ENCODE assay signal across 20 mouse cellular contexts in genomic region chr2:92052754-92053153, GRCm38 (mm10). TPM values are rescaled to one million over a fixed set of nuclear protein-coding genes. Genes with fewer than 3 reads are reported as not detected.
DNase-seq lines count a peak whose midpoint lies in the region; ATAC-seq and TF ChIP-seq lines count a peak whose summit lies in the region.
"Had no signal": no experiment of that assay in that cellular context is flagged by ENCODE, and none has a peak within 500 bp of the region (broad histone marks: within the 10 kb centered on the region; RNA-seq: fewer than 3 reads in every experiment).

No protein-coding gene starts in this region.

- H3K27ac ChIP-seq in gastrocnemius, adult 2 months = peak overlapping the region; percentile 76
- H3K27ac ChIP-seq in embryonic facial prominence, embryonic 13.5 days = peak overlapping the region; percentile 55
- H3K27ac ChIP-seq: heart, embryonic 13.5 days; kidney, embryonic 15.5 days; macrophage; neural tube, embryonic 12.5 days had no signal

- no peaks in the 10 kb centered on the region for H3K36me3 ChIP-seq in embryonic facial prominence, embryonic 13.5 days
- H3K36me3 ChIP-seq: heart, embryonic 13.5 days; kidney, embryonic 15.5 days; neural tube, embryonic 12.5 days had no signal

- peaks cover 8% of the 10 kb centered on the region; the same call in 1 of the 2 replicates for H3K27me3 ChIP-seq in embryonic facial prominence, embryonic 13.5 days

- peak overlapping the region; percentile 52 for H3K4me3 ChIP-seq in gastrocnemius, adult 2 months
- no peak overlapping the region for H3K4me3 ChIP-seq in embryonic facial prominence, embryonic 13.5 days
- H3K4me3 ChIP-seq: heart, embryonic 13.5 days; kidney, embryonic 15.5 days; neural tube, embryonic 12.5 days had no signal

- no peaks in the 10 kb centered on the region for H3K9me3 ChIP-seq in embryonic facial prominence, embryonic 13.5 days
- H3K9me3 ChIP-seq: heart, embryonic 13.5 days; kidney, embryonic 15.5 days; neural tube, embryonic 12.5 days had no signal

- H3K9ac ChIP-seq in embryonic facial prominence, embryonic 13.5 days = no peak overlapping the region
- H3K9ac ChIP-seq: heart, embryonic 13.5 days; kidney, embryonic 15.5 days; neural tube, embryonic 12.5 days had no signal

- peaks cover 30% of the 10 kb centered on the region for H3K4me1 ChIP-seq in embryonic facial prominence, embryonic 13.5 days

- no peak for TF ChIP-seq CTCF in gastrocnemius, adult 2 months (IDR thresholded peaks at IDR 0.05)

- intact Hi-C loops in gastrocnemius, adult 2 months (cut with DNase I) = no loop called here
- intact Hi-C loops in gastrocnemius, postnatal 14 days (cut with DNase I; ENCODE audit: low total_unique reads) = no loop called here

- WGBS in embryonic facial prominence, embryonic 13.5 days = 53% methylated on average over 2 of the region's 2 CpGs

- ATAC-seq in embryonic facial prominence, embryonic 13.5 days (ENCODE audit: insufficient number of reproducible peaks, insufficient read depth, low FRiP score, low TSS enrichment, low read depth) = no peak
- ATAC-seq in CD4-positive, CD25-positive, alpha-beta regulatory T cell, adult 4 months = no peak
- ATAC-seq: inflammation-experienced regulatory T-cells, adult 6 months; midbrain, embryonic 16.5 days had no signal

- no peak overlapping the region for H3K4me2 ChIP-seq in embryonic facial prominence, embryonic 13.5 days
- H3K4me2 ChIP-seq: heart, embryonic 13.5 days; kidney, embryonic 15.5 days; neural tube, embryonic 12.5 days had no signal

- peak; percentile 47 for DNase-seq in cerebellum, adult 9-10 months
- DNase-seq in cerebellum, adult 11-12 months = no peak
- DNase-seq in gastrocnemius, adult 2 months = no peak
- no peak for DNase-seq in gastrocnemius, postnatal 14 days
- peak; percentile 87 for DNase-seq in 3T3-L1 (ENCODE audit: low read depth, low spot score)
- no peak for DNase-seq in right cerebral cortex, postnatal 25 days
- DNase-seq: cerebellum, postnatal 36 days; liver; lung, adult 18-20 months; retina, postnatal 1 day; thymus, adult 2 months had no signal

RNA-seq across cellular contexts. Expression of gene Creb3l1, which starts 28.5 kb away (rescaled TPM):
- total RNA-seq in gastrocnemius, adult 2 months (2021) = 1 to 10 TPM; 2.2 to 6.6 TPM
- 10 to 100 TPM; 14.7 to 22.6 TPM for total RNA-seq in gastrocnemius, postnatal 14 days (2021)
- 11.6 and 13.4 TPM in 2 replicates for polyA plus RNA-seq in embryonic facial prominence, embryonic 13.5 days (2015; fragmentation: Nextera tagmentation; extraction: Ambion mirVana)
- polyA plus RNA-seq in CD4-positive, CD25-positive, alpha-beta regulatory T cell, adult 4 months (2017; shearing (Covaris generic)) = 1 to 10 TPM in 1 of 2 experiments, under 1 TPM in 1; 0.77 to 1.2 TPM
- total RNA-seq: hematopoietic stem cell, adult 5-6 weeks had no signal

RNA-seq across cellular contexts. Expression of gene Phf21a, which starts 40.2 kb away (rescaled TPM):
- total RNA-seq in gastrocnemius, adult 2 months (2021) = 10 to 100 TPM; 23.5 to 25.1 TPM
- total RNA-seq in gastrocnemius, postnatal 14 days (2021) = 10 to 100 TPM; 19.5 to 21.2 TPM
- 46.5 and 49.6 TPM in 2 replicates for polyA plus RNA-seq in embryonic facial prominence, embryonic 13.5 days (2015; fragmentation: Nextera tagmentation; extraction: Ambion mirVana)
- polyA plus RNA-seq in CD4-positive, CD25-positive, alpha-beta regulatory T cell, adult 4 months (2017; shearing (Covaris generic)) = 10 to 100 TPM; 76.1 to 88.7 TPM

Comparison
In these comparisons a context has a peak if more than half of its experiments do, and no peak if none do; other contexts are left out.
1. DNase-seq: peak in cerebellum, adult 9-10 months (single experiment) and 3T3-L1 (single experiment); none in cerebellum, adult 11-12 months (single experiment), gastrocnemius, adult 2 months (single experiment), gastrocnemius, postnatal 14 days (single experiment) and right cerebral cortex, postnatal 25 days (single experiment).